Mouse (Mus musculus): Measurements from ENCODE around the gene Prc1. TPM values are rescaled to one million over a fixed set of nuclear protein-coding genes. Genes with fewer than 3 reads are reported as not detected.

Gene Prc1
- total RNA-seq, 2 experiments from 2014 or later = 151 to 210 TPM

GRCm38 (mm10) chr7:80326076-80326475 lies 31.8 kb downstream of the Prc1 start:
- ATAC-seq (ENCODE audit: poor library complexity, severe bottlenecking) = no peak

GRCm38 (mm10) chr7:80330278-80330677 lies 36.0 kb downstream of the Prc1 start:
- no peak for ATAC-seq (ENCODE audit: poor library complexity, severe bottlenecking)

- ATAC-seq (ENCODE audit: poor library complexity, severe bottlenecking) = no peak
Measured at GRCm38 (mm10) chr7:80331433-80331832, 37.2 kb downstream of the Prc1 start.

- ATAC-seq (ENCODE audit: poor library complexity, severe bottlenecking) = no peak
Measured at GRCm38 (mm10) chr7:80334848-80335247, 40.6 kb downstream of the Prc1 start.

GRCm38 (mm10) chr7:80336932-80337331 lies 42.7 kb downstream of the Prc1 start:
- ATAC-seq (ENCODE audit: poor library complexity, severe bottlenecking) = no peak

- ATAC-seq (ENCODE audit: poor library complexity, severe bottlenecking) = no peak
Measured at GRCm38 (mm10) chr7:80339371-80339770, 45.1 kb downstream of the Prc1 start.

GRCm38 (mm10) chr7:80339793-80340628 lies 45.8 kb downstream of the Prc1 start:
- peak; percentile 85 for ATAC-seq (ENCODE audit: poor library complexity, severe bottlenecking)

- ATAC-seq (ENCODE audit: poor library complexity, severe bottlenecking) = peak; percentile 64
Measured at GRCm38 (mm10) chr7:80340793-80341192, 46.5 kb downstream of the Prc1 start, which contains the start of gene Unc45a. Gene Unc45a (minus strand): TSS chr7:80341005.

- ATAC-seq (ENCODE audit: poor library complexity, severe bottlenecking) = no peak
Measured at GRCm38 (mm10) chr7:80341793-80342192, 47.5 kb downstream of the Prc1 start.

GRCm38 (mm10) chr7:80342858-80343257 lies 48.6 kb downstream of the Prc1 start, which contains the start of gene Hddc3:
Gene Hddc3 (plus strand): TSS chr7:80343104.
- ATAC-seq (ENCODE audit: poor library complexity, severe bottlenecking) = peak; percentile 65

GRCm38 (mm10) chr7:80343270-80344018 lies 49.2 kb downstream of the Prc1 start:
- no peak; the same call in 1 of the 2 replicates for ATAC-seq (ENCODE audit: poor library complexity, severe bottlenecking)

- no peak for ATAC-seq (ENCODE audit: poor library complexity, severe bottlenecking)
Measured at GRCm38 (mm10) chr7:80346173-80346572, 51.9 kb downstream of the Prc1 start.

GRCm38 (mm10) chr7:80346830-80347229 lies 52.6 kb downstream of the Prc1 start:
- no peak for ATAC-seq (ENCODE audit: poor library complexity, severe bottlenecking)

GRCm38 (mm10) chr7:80347670-80348586 lies 53.7 kb downstream of the Prc1 start:
- no peak for ATAC-seq (ENCODE audit: poor library complexity, severe bottlenecking)

GRCm38 (mm10) chr7:80350808-80351207 lies 56.6 kb downstream of the Prc1 start:
- ATAC-seq (ENCODE audit: poor library complexity, severe bottlenecking) = no peak

GRCm38 (mm10) chr7:80352920-80353319 lies 58.7 kb downstream of the Prc1 start:
- no peak for ATAC-seq (ENCODE audit: poor library complexity, severe bottlenecking)

- ATAC-seq (ENCODE audit: poor library complexity, severe bottlenecking) = no peak
Measured at GRCm38 (mm10) chr7:80356351-80356750, 62.1 kb downstream of the Prc1 start.

- no peak for ATAC-seq (ENCODE audit: poor library complexity, severe bottlenecking)
Measured at GRCm38 (mm10) chr7:80357156-80357555, 62.9 kb downstream of the Prc1 start.

GRCm38 (mm10) chr7:80358039-80358438 lies 63.8 kb downstream of the Prc1 start:
- ATAC-seq (ENCODE audit: poor library complexity, severe bottlenecking) = no peak

- peak; percentile 59 for ATAC-seq (ENCODE audit: poor library complexity, severe bottlenecking)
Measured at GRCm38 (mm10) chr7:80360435-80360834, 66.2 kb downstream of the Prc1 start.

GRCm38 (mm10) chr7:80365759-80366158 lies 71.5 kb downstream of the Prc1 start:
- no peak for ATAC-seq (ENCODE audit: poor library complexity, severe bottlenecking)
